Comparison of ENCODE assay signal across 14 mouse cellular contexts in the genomic region with DNA sequence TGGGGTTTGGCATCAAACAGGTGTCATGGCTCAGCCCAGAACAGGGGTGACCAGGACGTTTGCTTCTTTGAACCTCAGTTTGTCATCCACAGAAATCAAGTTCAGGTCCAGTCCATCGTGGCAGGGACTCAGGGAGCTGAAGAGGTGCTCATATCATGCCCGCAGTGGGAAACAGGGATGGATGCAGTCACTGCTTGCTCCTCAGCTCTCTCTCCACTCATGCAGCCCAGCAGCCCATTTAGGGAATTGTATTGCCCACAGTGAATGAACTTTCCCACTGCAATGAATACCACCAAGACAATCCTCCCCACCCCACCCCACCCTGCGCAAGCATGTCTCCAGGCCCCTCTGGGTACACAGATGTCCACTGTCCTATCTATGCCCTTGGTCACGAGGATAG. TPM values are rescaled to one million over a fixed set of nuclear protein-coding genes. Genes with fewer than 3 reads are reported as not detected.
"Had no signal": no experiment of that assay in that cellular context is flagged by ENCODE, and none has a peak within 500 bp of the region (broad histone marks: within the 10 kb centered on the region; RNA-seq: fewer than 3 reads in every experiment).

No protein-coding gene starts in this region.

- H3K27ac ChIP-seq: neural tube, embryonic 15.5 days; stomach, embryonic 15.5 days; stomach, postnatal 0 days had no signal

- H3K9me3 ChIP-seq: neural tube, embryonic 15.5 days; stomach, embryonic 15.5 days had no signal

- DNase-seq: retina, postnatal 1 day; spleen, adult 18-20 months; thymus, adult 18-20 months; thymus, adult 2 months; thymus, postnatal 14 days; thymus, postnatal 25 days; thymus, postnatal 36 days; thymus, postnatal 4 days had no signal

- H3K27me3 ChIP-seq: neural tube, embryonic 15.5 days; stomach, embryonic 15.5 days had no signal

- H3K4me1 ChIP-seq: neural tube, embryonic 15.5 days had no signal

- H3K4me3 ChIP-seq: neural tube, embryonic 15.5 days; stomach, embryonic 15.5 days had no signal

- H3K4me2 ChIP-seq: neural tube, embryonic 15.5 days; stomach, embryonic 15.5 days had no signal

- H3K36me3 ChIP-seq: stomach, embryonic 15.5 days had no signal

- H3K9ac ChIP-seq: neural tube, embryonic 15.5 days; stomach, embryonic 15.5 days had no signal

RNA-seq across cellular contexts. Expression of gene Ldlrad1, which starts 3.0 kb away (rescaled TPM):
- polyA plus RNA-seq: neural tube, embryonic 14.5 days; neural tube, embryonic 15.5 days; stomach, embryonic 14.5 days; stomach, embryonic 15.5 days; stomach, embryonic 16.5 days had no signal
